Mouse (Mus musculus) liver, adult 2 months (tissue): ENCODE results near the gene Noxa1. TPM values are rescaled to one million over a fixed set of nuclear protein-coding genes. Genes with fewer than 3 reads are reported as not detected.

ENCODE experiments used
- DNase-seq: peaks from one replicate; pipeline ENCODE4 v3.0.0-alpha.2; 2011; ENCODE audit warnings: low read depth, low spot score; ENCODE audit errors: extremely low read depth
- H3K27ac ChIP-seq: fragments of 200-500 bp; replicated peaks from 2 replicates; pipeline ENCODE4 v1.5.1; 2012; ENCODE audit warnings: low read depth, mild to moderate bottlenecking, control low read depth, inconsistent platforms, low read length; ENCODE audit not compliant: insufficient read depth
- H3K27me3 ChIP-seq: fragments of 200-500 bp; 2 replicates; pipeline ENCODE4 v1.6.1; 2012; ENCODE audit warnings: mild to moderate bottlenecking, moderate library complexity, low read length, inconsistent platforms; ENCODE audit not compliant: control insufficient read depth, insufficient read depth
- H3K36me3 ChIP-seq: fragments of 200-500 bp; 2 replicates; pipeline ENCODE4 v1.6.1; 2012; ENCODE audit warnings: low read length, inconsistent platforms; ENCODE audit not compliant: control insufficient read depth, insufficient read depth
- H3K4me1 ChIP-seq: fragments of 200-500 bp; 2 replicates; pipeline ENCODE4 v1.6.1; 2011; ENCODE audit warnings: low read length; ENCODE audit not compliant: control insufficient read depth, insufficient read depth
- H3K4me3 ChIP-seq: fragments of 200-500 bp; 2 replicates; pipeline ENCODE4 v1.5.1; 2011; ENCODE audit warnings: low read depth, mild to moderate bottlenecking, control low read depth, low read length, moderate library complexity; ENCODE audit not compliant: insufficient read depth
- H3K79me2 ChIP-seq: fragments of 200-500 bp; 2 replicates; pipeline ENCODE4 v1.6.1; 2012; ENCODE audit warnings: inconsistent platforms, mild to moderate bottlenecking, low read length, moderate library complexity; ENCODE audit not compliant: control insufficient read depth, insufficient read depth
- H3K9ac ChIP-seq: fragments of 200-500 bp; 2 replicates; pipeline ENCODE4 v1.6.1; 2012; ENCODE audit warnings: low read depth, mild to moderate bottlenecking, control low read depth, inconsistent platforms, low read length
- CTCF ChIP-seq: fragments of 200-500 bp; IDR thresholded peaks from 2 replicates; pipeline ENCODE4 v1.5.1; 2011; ENCODE audit warnings: low read depth, low read length, control low read depth
- POLR2A ChIP-seq: fragments of 200-500 bp; IDR thresholded peaks from 2 replicates; pipeline ENCODE4 v1.6.1; 2011; ENCODE audit warnings: low read length, control low read depth; ENCODE audit not compliant: insufficient read depth; ENCODE audit errors: extremely low read depth
- WGBS: fragments of 180-500 bp; shearing (Covaris S2); methylation state at CpG from one replicate; pipeline ENCODE4 v1.1.7; 2018; 5-methylcytosine and 5-hydroxymethylcytosine counted together
- polyA plus RNA-seq: library from polyadenylated mRNA; depleted of rRNA; stranded (reverse); fragments of >200 nt; gene quantifications from 2 replicates; pipeline ENCODE4 v1.2.3, GENCODE M21; 2012
- total RNA-seq: library from RNA; depleted of rRNA; stranded (reverse); fragments of >200 nt; gene quantifications from 2 replicates; pipeline ENCODE4 v1.2.3, GENCODE M21; 2014

The Noxa1 gene
- total and polyA plus RNA-seq, 2 experiments: 0.15 TPM; not detected in 1

DNA sequence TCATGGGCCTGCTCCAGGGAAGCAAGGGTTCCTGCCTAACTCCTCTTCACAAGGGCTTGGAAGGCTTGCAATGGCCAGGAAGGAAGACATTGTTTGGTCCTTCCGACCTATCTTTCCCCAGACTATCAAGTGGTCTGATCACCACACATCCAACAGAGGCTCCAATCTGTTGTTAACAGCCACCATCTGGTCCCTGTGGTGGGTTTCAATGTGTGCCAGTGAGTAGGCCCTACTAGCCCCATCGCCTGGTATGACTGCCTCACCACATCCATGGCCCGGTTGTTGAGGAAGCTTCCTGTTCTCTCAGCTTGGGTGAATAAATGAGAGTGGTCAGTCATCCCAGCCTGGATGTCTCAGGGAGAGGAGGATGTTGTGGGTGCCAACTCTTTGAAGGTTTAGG, 6.3 kb downstream of the Noxa1 start:
- Histone ChIP-seq H3K36me3 (peaks cover 13% of the 10 kb centered on the region), H3K4me1 (peaks cover 2% of the 10 kb centered on the region; the same call in 1 of the 2 replicates), H3K27me3 (no peaks in the 10 kb centered on the region), H3K79me2 (no peaks in the 10 kb centered on the region), H3K4me3 (no peak overlapping the region), H3K27ac (no peak overlapping the region), H3K9ac (no peak overlapping the region)
- WGBS: 91% methylated on average over 3 of the region's 3 CpGs
- DNase-seq: no peak
- no peak for TF ChIP-seq POLR2A
- TF ChIP-seq CTCF: no peak

DNA sequence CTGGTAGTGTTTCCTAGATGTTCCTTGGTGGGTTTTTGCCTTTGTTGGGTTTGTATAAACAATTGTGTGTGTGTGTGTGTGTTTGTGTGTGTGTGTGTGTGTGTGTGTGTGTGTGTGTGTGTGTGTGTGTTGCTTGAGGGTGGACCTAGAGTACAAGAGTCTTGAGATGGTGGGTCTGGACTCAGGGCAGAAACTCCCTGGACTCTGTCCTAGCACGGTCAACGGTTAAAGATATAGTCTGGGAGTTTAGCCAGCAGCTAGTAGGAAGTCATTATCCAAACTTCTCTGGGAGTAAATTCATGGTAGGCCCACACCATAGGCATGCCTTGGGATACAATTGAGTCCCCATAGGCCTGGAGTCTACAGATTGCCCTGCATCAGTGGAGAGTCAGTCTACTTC, 7.1 kb downstream of the Noxa1 start:
- Histone ChIP-seq H3K79me2 (0 out of 2 replicates have a peak, but pooled peaks cover 1% of the 10 kb centered on the region), H3K4me3 (no peak overlapping the region), H3K27me3 (no peaks in the 10 kb centered on the region), H3K9ac (no peak overlapping the region), H3K36me3 (peaks cover 13% of the 10 kb centered on the region), H3K4me1 (peaks cover 2% of the 10 kb centered on the region; the same call in 1 of the 2 replicates), H3K27ac (no peak overlapping the region)
- WGBS: 15% methylated on average over 2 of the region's 2 CpGs
- no peak for TF ChIP-seq POLR2A
- no peak for TF ChIP-seq CTCF
- peak; percentile 63 for DNase-seq

DNA sequence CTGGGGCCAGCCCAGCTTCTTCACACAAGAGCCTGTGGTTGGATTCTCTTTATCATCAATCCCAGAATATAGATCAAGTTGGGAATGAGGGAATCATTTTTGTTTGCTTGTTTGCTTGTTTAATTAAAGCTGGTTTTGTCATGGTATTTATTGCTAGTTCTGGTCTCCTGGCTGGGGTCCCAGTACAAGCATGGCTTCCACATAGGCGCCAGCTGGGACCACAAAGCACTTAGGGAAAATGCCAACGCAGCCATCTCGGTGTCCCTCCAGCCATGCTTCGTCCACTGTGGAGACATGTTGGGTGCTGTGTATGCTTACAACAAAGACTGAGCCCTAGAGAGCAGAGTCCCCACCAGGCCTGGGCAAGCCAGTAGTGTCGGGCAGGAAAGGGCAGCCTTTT, 9.4 kb downstream of the Noxa1 start:
- Histone ChIP-seq H3K79me2 (peaks cover 2% of the 10 kb centered on the region; the same call in 1 of the 2 replicates), H3K4me3 (no peak overlapping the region), H3K4me1 (peaks cover 8% of the 10 kb centered on the region), H3K9ac (no peak overlapping the region), H3K27ac (no peak overlapping the region), H3K27me3 (no peaks in the 10 kb centered on the region), H3K36me3 (peaks cover 15% of the 10 kb centered on the region)
- DNase-seq: no peak
- TF ChIP-seq POLR2A: no peak
- TF ChIP-seq CTCF: no peak
- WGBS: 95% methylated on average over 5 of the region's 5 CpGs

DNA sequence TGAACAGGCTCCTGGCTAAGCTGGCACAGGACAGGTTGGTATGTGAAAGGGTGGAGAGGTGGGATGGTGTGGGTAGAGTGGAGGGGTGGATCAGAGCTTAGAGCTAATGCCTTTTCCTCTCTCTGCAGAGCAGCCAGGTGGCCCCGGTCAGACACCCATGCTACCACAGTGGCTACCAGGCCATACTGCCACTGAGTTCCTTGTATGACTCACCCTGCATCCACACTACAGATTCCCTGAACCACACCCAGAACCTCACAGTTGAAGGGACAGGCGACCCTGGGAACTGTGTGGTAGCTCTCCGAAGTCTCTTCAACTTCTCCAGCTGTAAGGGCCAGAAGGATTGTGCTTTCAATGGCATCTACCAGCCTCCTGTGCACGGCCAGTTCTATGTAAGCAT, 11.3 kb downstream of the Noxa1 start:
- Histone ChIP-seq H3K27ac (no peak overlapping the region), H3K4me1 (peaks cover 10% of the 10 kb centered on the region), H3K79me2 (peaks cover 2% of the 10 kb centered on the region; the same call in 1 of the 2 replicates), H3K27me3 (no peaks in the 10 kb centered on the region), H3K9ac (no peak overlapping the region), H3K36me3 (peaks cover 15% of the 10 kb centered on the region), H3K4me3 (no peak overlapping the region)
- TF ChIP-seq CTCF (no peak), POLR2A (no peak)
- 94% methylated on average over 4 of the region's 4 CpGs for WGBS
- no peak for DNase-seq

DNA sequence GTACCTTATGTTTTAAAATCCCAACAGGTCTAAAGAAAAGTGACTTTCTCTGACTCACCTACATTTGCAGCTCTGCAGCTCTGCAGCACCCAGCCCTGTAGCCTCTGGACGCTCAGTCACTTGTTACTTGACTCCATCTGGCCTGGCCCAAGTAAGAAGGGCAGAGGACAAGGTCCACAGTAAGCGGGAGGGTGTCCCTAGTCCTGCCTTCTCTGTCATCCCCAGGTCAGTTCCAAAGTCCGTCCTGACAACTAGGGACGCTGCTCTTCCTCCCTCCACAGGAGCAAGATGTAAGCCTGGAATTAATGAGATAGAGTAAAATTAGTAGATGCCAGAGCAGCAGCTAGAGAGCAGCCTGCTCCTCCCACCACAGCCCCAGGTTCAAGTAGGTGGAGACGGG, 14.9 kb downstream of the Noxa1 start, which contains the start of gene Entpd8:
Gene Entpd8 (plus strand): TSS at position 229 of the 400 bp plus-strand sequence.
- Histone ChIP-seq H3K27ac (peak within 1 kb of the TSS; percentile 97), H3K36me3 (peaks cover 13% of the 10 kb centered on the region), H3K4me1 (peaks cover 17% of the 10 kb centered on the region), H3K4me3 (peak within 1 kb of the TSS; percentile 79), H3K79me2 (peaks cover 2% of the 10 kb centered on the region; the same call in 1 of the 2 replicates), H3K27me3 (no peaks in the 10 kb centered on the region), H3K9ac (peak within 1 kb of the TSS; percentile 81)
- peak; percentile 47 for TF ChIP-seq POLR2A
- no peak for TF ChIP-seq CTCF
- 22% methylated on average over 5 of the region's 5 CpGs for WGBS
- peak; percentile 98 for DNase-seq

DNA sequence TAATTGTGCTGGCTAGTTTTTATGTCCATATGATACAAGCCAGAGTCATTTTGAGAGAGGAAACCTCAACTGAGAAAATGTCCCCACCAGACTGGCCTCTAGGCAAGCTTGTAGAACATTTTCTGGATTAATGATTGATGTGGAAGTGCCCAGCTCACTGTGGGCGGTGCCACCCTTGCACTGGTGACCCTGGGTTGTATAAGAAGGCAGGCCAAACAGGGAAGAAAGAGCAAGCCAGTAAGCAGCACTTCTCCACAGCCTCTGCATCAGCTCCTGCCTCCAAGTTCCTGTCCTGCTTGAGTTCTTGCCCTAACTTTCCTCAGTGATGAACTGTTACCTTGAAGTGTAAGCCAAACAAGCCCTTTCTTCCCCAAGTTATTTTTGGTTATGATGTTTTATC, 16.0 kb downstream of the Noxa1 start:
- Histone ChIP-seq H3K4me3 (peak overlapping the region; percentile 56), H3K4me1 (peaks cover 15% of the 10 kb centered on the region), H3K36me3 (peaks cover 5% of the 10 kb centered on the region), H3K27me3 (no peaks in the 10 kb centered on the region), H3K9ac (peak overlapping the region; percentile 38; the same call in 1 of the 2 replicates), H3K27ac (peak overlapping the region; percentile 93), H3K79me2 (peaks cover 6% of the 10 kb centered on the region; the same call in 1 of the 2 replicates)
- no peak for TF ChIP-seq CTCF
- peak; percentile 88 for TF ChIP-seq POLR2A
- WGBS: 25% methylated on average over 1 of the region's 1 CpGs
- peak; percentile 95 for DNase-seq
